Mouse (Mus musculus) gonadal fat pad, adult 2 months (tissue): ENCODE results near the gene Ankle2. TPM values are rescaled to one million over a fixed set of nuclear protein-coding genes. Genes with fewer than 3 reads are reported as not detected.

Source experiments
- DNase-seq: peaks from one replicate; pipeline ENCODE4 v3.0.0-alpha.2; 2012; ENCODE audit warnings: low read depth
- polyA plus RNA-seq: library from polyadenylated mRNA; depleted of rRNA; stranded (reverse); fragments of >200 nt; gene quantifications from 2 replicates; pipeline ENCODE4 v1.2.3, GENCODE M21; 2012; rRNA removed

The Ankle2 gene
- polyA plus RNA-seq, 1 experiment = 11.2 TPM

GRCm38 (mm10) chr5:110284536-110284935, 53.7 kb downstream of the Ankle2 start:
- DNase-seq = no peak

GRCm38 (mm10) chr5:110285156-110285555, 54.4 kb downstream of the Ankle2 start:
- DNase-seq = no peak

GRCm38 (mm10) chr5:110285770-110286445, 55.1 kb downstream of the Ankle2 start, which contains the start of the genes Pxmp2 and Pole:
Gene Pxmp2, minus strand, starts transcription at chr5:110286186.
Gene Pole, plus strand, starts transcription at chr5:110286306.
- DNase-seq = no peak

- no peak for DNase-seq
These were observed 55.8 kb downstream of the Ankle2 start for GRCm38 (mm10) chr5:110286446-110287083.

GRCm38 (mm10) chr5:110287084-110287475, 56.3 kb downstream of the Ankle2 start:
- no peak for DNase-seq

GRCm38 (mm10) chr5:110291649-110292048, 60.8 kb downstream of the Ankle2 start:
- no peak for DNase-seq

GRCm38 (mm10) chr5:110296637-110297036, 65.8 kb downstream of the Ankle2 start:
- no peak for DNase-seq

- DNase-seq = no peak
These were observed 69.8 kb downstream of the Ankle2 start for GRCm38 (mm10) chr5:110300591-110300990.

Other genes with a start within 250 kb of the Ankle2 start
- 8.7 and 10.1 TPM in 2 replicates for gene Zfp932, start 234.5 kb upstream of the Ankle2 start, polyA plus RNA-seq
- gene Gm17655, start 158.5 kb upstream of the Ankle2 start, polyA plus RNA-seq = 0.15 TPM in 2 replicates
- gene Gm35315, start 136.6 kb upstream of the Ankle2 start, polyA plus RNA-seq = 0.08 and 0.18 TPM in 2 replicates
- gene Plcxd1, start 131.0 kb upstream of the Ankle2 start, polyA plus RNA-seq = 5.1 and 5.5 TPM in 2 replicates
- gene Gtpbp6, start 122.8 kb upstream of the Ankle2 start, polyA plus RNA-seq = 65.3 and 74.9 TPM in 2 replicates
- 1.9 and 2.1 TPM in 2 replicates for gene Zfp605, start 120.9 kb upstream of the Ankle2 start, polyA plus RNA-seq
- 42.0 and 46.5 TPM in 2 replicates for gene Chfr, start 95.2 kb upstream of the Ankle2 start, polyA plus RNA-seq
- 14.3 and 15.1 TPM in 2 replicates for gene Golga3, start 54.3 kb upstream of the Ankle2 start, polyA plus RNA-seq
- gene Pgam5, start 38.9 kb downstream of the Ankle2 start, polyA plus RNA-seq = 21.6 and 26.3 TPM in 2 replicates
- 24.1 and 28.5 TPM in 2 replicates for gene Pxmp2, start 55.2 kb downstream of the Ankle2 start, polyA plus RNA-seq
- gene Pole, start 55.3 kb downstream of the Ankle2 start, polyA plus RNA-seq = 4.3 and 4.5 TPM in 2 replicates
- gene P2rx2, start 112.2 kb downstream of the Ankle2 start, polyA plus RNA-seq = 62.2 and 62.9 TPM in 2 replicates
- 265 and 353 TPM in 2 replicates for gene Lrcol1, start 113.7 kb downstream of the Ankle2 start, polyA plus RNA-seq
- 43.7 and 90.6 TPM in 2 replicates for gene Fbrsl1, start 217.5 kb downstream of the Ankle2 start, polyA plus RNA-seq